Mouse (Mus musculus) heart, postnatal 0 days (tissue): ENCODE results near the gene Asz1.

ENCODE experiments used
- CTCF ChIP-seq: IDR thresholded peaks from 2 replicates; pipeline ENCODE4 v1.5.1; 2016; ENCODE audit warnings: antibody characterized with exemption, control low read depth, low read depth
- EP300 ChIP-seq: IDR thresholded peaks from 2 replicates; pipeline ENCODE4 v1.6.1; 2016; ENCODE audit warnings: antibody characterized with exemption, low read depth

DNA sequence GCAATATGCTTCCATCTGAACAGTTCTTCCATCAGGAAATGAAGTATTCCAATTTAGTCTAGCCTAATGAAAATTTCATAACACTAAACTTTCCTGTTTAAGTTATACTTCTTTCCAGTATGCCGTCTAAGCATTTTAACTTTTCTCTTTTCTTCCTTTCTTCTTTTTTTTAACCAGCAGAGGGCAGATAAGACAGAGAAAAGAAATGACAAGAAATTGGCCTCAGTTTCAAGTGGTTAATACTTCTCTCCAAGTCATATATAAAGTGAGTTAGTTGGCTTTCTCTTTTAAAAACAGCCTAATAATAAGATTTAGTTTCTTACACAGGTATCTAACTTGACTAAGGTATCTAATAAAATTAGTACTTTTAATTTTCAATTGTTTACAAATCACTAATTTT lies 26.4 kb upstream of the Asz1 start:
- TF ChIP-seq CTCF (no peak), EP300 (no peak)
